In genomic region chr10:87696485-87696884, GRCm38 (mm10) we compare ENCODE assay signal across 31 mouse cellular contexts.
DNase-seq lines count a peak whose midpoint lies in the region; ATAC-seq and TF ChIP-seq lines count a peak whose summit lies in the region.
"Had no signal": no experiment of that assay in that cellular context is flagged by ENCODE, and none has a peak within 500 bp of the region (broad histone marks: within the 10 kb centered on the region; RNA-seq: fewer than 3 reads in every experiment).

No protein-coding gene starts in this region.

- TF ChIP-seq EP300 in heart, postnatal 0 days (IDR thresholded peaks at IDR 0.05; ENCODE audit: low read depth) = no peak

- peaks cover 9% of the 10 kb centered on the region; the same call in 1 of the 2 replicates for H3K4me1 ChIP-seq in heart, postnatal 0 days (ENCODE audit: control insufficient read depth, insufficient read depth)
- H3K4me1 ChIP-seq in heart, embryonic 12.5 days (replicated peaks) = no peaks in the 10 kb centered on the region
- H3K4me1 ChIP-seq in bone marrow macrophage, adult 2 months (ENCODE audit: control insufficient read depth, insufficient read depth, low read length) = peaks cover 31% of the 10 kb centered on the region
- H3K4me1 ChIP-seq: hindbrain, embryonic 13.5 days; limb, embryonic 10.5 days; limb, embryonic 15.5 days; liver, embryonic 13.5 days; megakaryocyte, embryonic 14.5 days; midbrain, embryonic 12.5 days; neural tube, embryonic 12.5 days had no signal

- TF ChIP-seq POLR2A in bone marrow macrophage, adult 2 months (IDR thresholded peaks at IDR 0.05; ENCODE audit: borderline replicate concordance, low read depth, low read length) = no peak

- no peak overlapping the region for H3K4me2 ChIP-seq in heart, postnatal 0 days (ENCODE audit: low read depth, low read length)
- H3K4me2 ChIP-seq in heart, embryonic 12.5 days = no peak overlapping the region
- H3K4me2 ChIP-seq: hindbrain, embryonic 13.5 days; limb, embryonic 15.5 days; liver, embryonic 13.5 days; midbrain, embryonic 12.5 days; neural tube, embryonic 12.5 days had no signal

- no peak overlapping the region for H3K27ac ChIP-seq in gastrocnemius, adult 2 months
- no peak overlapping the region for H3K27ac ChIP-seq in heart, postnatal 0 days (ENCODE audit: low read depth)
- no peak overlapping the region for H3K27ac ChIP-seq in heart, embryonic 12.5 days (ENCODE audit: poor library complexity, severe bottlenecking)
- peak overlapping the region; percentile 90 for H3K27ac ChIP-seq in bone marrow macrophage, adult 2 months (ENCODE audit: insufficient read depth, low read depth, low read length)
- H3K27ac ChIP-seq: hindbrain, embryonic 13.5 days; limb, embryonic 10.5 days; limb, embryonic 15.5 days; liver, embryonic 13.5 days; midbrain, embryonic 12.5 days; neural tube, embryonic 12.5 days; stomach, postnatal 0 days had no signal

- WGBS in heart, postnatal 0 days = 31% methylated on average over 4 of the region's 4 CpGs
- 51% methylated on average over 4 of the region's 4 CpGs for WGBS in heart, embryonic 12.5 days

- ATAC-seq in heart, postnatal 0 days (ENCODE audit: insufficient read depth, low read depth) = peak; percentile 64
- no peak for ATAC-seq in heart, embryonic 12.5 days (ENCODE audit: insufficient number of reproducible peaks, low FRiP score)
- ATAC-seq: activated CD4-positive, CD25-positive, alpha-beta regulatory T cell, adult 4 months; forebrain, embryonic 16.5 days; intestine, embryonic 16.5 days had no signal

- no peak overlapping the region for H3K4me3 ChIP-seq in gastrocnemius, adult 2 months
- no peak overlapping the region for H3K4me3 ChIP-seq in heart, postnatal 0 days (ENCODE audit: low read depth, low read length)
- H3K4me3 ChIP-seq in heart, embryonic 12.5 days = no peak overlapping the region
- H3K4me3 ChIP-seq in bone marrow macrophage, adult 2 months (ENCODE audit: insufficient read depth, low read length) = no peak overlapping the region; the same call in 1 of the 2 replicates
- H3K4me3 ChIP-seq: erythroblast, embryonic 14.5 days; hindbrain, embryonic 13.5 days; limb, embryonic 10.5 days; limb, embryonic 15.5 days; liver, embryonic 13.5 days; megakaryocyte, embryonic 14.5 days; midbrain, embryonic 12.5 days; myocyte; neural tube, embryonic 12.5 days had no signal

- no peaks in the 10 kb centered on the region for H3K36me3 ChIP-seq in heart, postnatal 0 days (replicated peaks; ENCODE audit: control insufficient read depth, insufficient read depth, low read length)
- no peaks in the 10 kb centered on the region for H3K36me3 ChIP-seq in heart, embryonic 12.5 days
- H3K36me3 ChIP-seq: hindbrain, embryonic 13.5 days; limb, embryonic 10.5 days; limb, embryonic 15.5 days; liver, embryonic 13.5 days; midbrain, embryonic 12.5 days; neural tube, embryonic 12.5 days had no signal

- H3K9me3 ChIP-seq in heart, postnatal 0 days (replicated peaks; ENCODE audit: control insufficient read depth, low read length) = no peaks in the 10 kb centered on the region
- no peaks in the 10 kb centered on the region for H3K9me3 ChIP-seq in heart, embryonic 12.5 days (replicated peaks)
- H3K9me3 ChIP-seq: hindbrain, embryonic 13.5 days; limb, embryonic 10.5 days; limb, embryonic 15.5 days; liver, embryonic 13.5 days; midbrain, embryonic 12.5 days; neural tube, embryonic 12.5 days had no signal

- TF ChIP-seq CTCF in gastrocnemius, adult 2 months (IDR thresholded peaks at IDR 0.05) = no peak
- TF ChIP-seq CTCF in heart, postnatal 0 days (IDR thresholded peaks at IDR 0.05; ENCODE audit: low read depth) = no peak
- TF ChIP-seq CTCF in bone marrow macrophage, adult 2 months (IDR thresholded peaks at IDR 0.05; ENCODE audit: low read depth, low read length) = no peak

- no peak overlapping the region for H3K9ac ChIP-seq in heart, postnatal 0 days (replicated peaks; ENCODE audit: low read depth, low read length)
- H3K9ac ChIP-seq in heart, embryonic 12.5 days = no peak overlapping the region
- H3K9ac ChIP-seq: hindbrain, embryonic 13.5 days; limb, embryonic 15.5 days; liver, embryonic 13.5 days; midbrain, embryonic 12.5 days; neural tube, embryonic 12.5 days had no signal

- peak; percentile 37 for DNase-seq in gastrocnemius, adult 2 months
- no peak for DNase-seq in gastrocnemius, postnatal 25 days
- DNase-seq in heart, postnatal 0 days (ENCODE audit: low spot score) = peak; percentile 17
- peak; percentile 4 to 15 for DNase-seq in lung, adult 18-20 months
- DNase-seq in lung, postnatal 14 days = no peak
- DNase-seq in kidney, adult 11 months = no peak
- DNase-seq: adrenal gland, adult 2 months; adrenal gland, postnatal 36 days; cerebellum, adult 2 months; kidney, adult 9 months; kidney, postnatal 10 days; liver, embryonic 13.5 days; lung, adult 2 months; lung, postnatal 10 days; right cerebral cortex, adult 18-20 months; right cerebral cortex, postnatal 4 days; thymus, postnatal 4 days had no signal

- H3K27me3 ChIP-seq in heart, postnatal 0 days (ENCODE audit: control insufficient read depth, insufficient read depth, low read length) = no peaks in the 10 kb centered on the region
- no peaks in the 10 kb centered on the region for H3K27me3 ChIP-seq in heart, embryonic 12.5 days (replicated peaks)
- H3K27me3 ChIP-seq: hindbrain, embryonic 13.5 days; limb, embryonic 15.5 days; liver, embryonic 13.5 days; megakaryocyte, embryonic 14.5 days; midbrain, embryonic 12.5 days; neural tube, embryonic 12.5 days had no signal

- intact Hi-C loops in gastrocnemius, adult 2 months (cut with DNase I) = no loop called here

Comparison
In these comparisons a context has a peak if more than half of its experiments do, and no peak if none do; other contexts are left out.
1. DNase-seq: peak in gastrocnemius, adult 2 months (single experiment), heart, postnatal 0 days (single experiment) and lung, adult 18-20 months (2 of 2); none in gastrocnemius, postnatal 25 days (single experiment), lung, postnatal 14 days (single experiment) and kidney, adult 11 months (single experiment).